Mouse (Mus musculus) embryo, embryonic 10.5 days (tissue): ENCODE measurements around the gene Comt.

ENCODE experiments used
- DNase-seq: peaks from one replicate; pipeline ENCODE4 v3.0.0-alpha.2; 2015; ENCODE audit warnings: low spot score

Gene Comt

GRCm38 (mm10) chr16:18433341-18433920 is 6.8 kb upstream of the Comt start:
- no peak for DNase-seq

- DNase-seq, result no peak
These were observed 4.1 kb upstream of the Comt start for GRCm38 (mm10) chr16:18430641-18431212.

GRCm38 (mm10) chr16:18429641-18430040 is 3.0 kb upstream of the Comt start:
- no peak for DNase-seq

GRCm38 (mm10) chr16:18428516-18429042 is 1.9 kb upstream of the Comt start:
- DNase-seq, result no peak

GRCm38 (mm10) chr16:18428011-18428515 is 1.4 kb upstream of the Comt start:
- DNase-seq, result no peak

- peak; percentile 75 for DNase-seq
These were observed 349 bp downstream of the Comt start, which contains the start of gene Txnrd2 for GRCm38 (mm10) chr16:18426215-18426791. Txnrd2 (plus strand) TSS chr16:18426384.

- peak; percentile 42 for DNase-seq
These were observed 1.0 kb downstream of the Comt start for GRCm38 (mm10) chr16:18425475-18426214.

- peak; percentile 26 for DNase-seq
These were observed 2.1 kb downstream of the Comt start for GRCm38 (mm10) chr16:18424364-18425045.

GRCm38 (mm10) chr16:18423915-18424265 is 2.8 kb downstream of the Comt start:
- no peak for DNase-seq

GRCm38 (mm10) chr16:18423203-18423914 is 3.3 kb downstream of the Comt start:
- no peak for DNase-seq

- DNase-seq, result no peak
These were observed 6.1 kb downstream of the Comt start for GRCm38 (mm10) chr16:18420571-18420970.

GRCm38 (mm10) chr16:18419603-18420026 is 7.0 kb downstream of the Comt start:
- no peak for DNase-seq

- no peak for DNase-seq
These were observed 7.7 kb downstream of the Comt start for GRCm38 (mm10) chr16:18418756-18419602.

GRCm38 (mm10) chr16:18417491-18417890 is 9.2 kb downstream of the Comt start:
- no peak for DNase-seq

- DNase-seq, result no peak
These were observed 9.8 kb downstream of the Comt start for GRCm38 (mm10) chr16:18416837-18417236.

- no peak for DNase-seq
These were observed 10.4 kb downstream of the Comt start for GRCm38 (mm10) chr16:18416094-18416761.

GRCm38 (mm10) chr16:18413032-18413816 is 13.4 kb downstream of the Comt start:
- no peak for DNase-seq

- DNase-seq, result no peak
These were observed 14.7 kb downstream of the Comt start for GRCm38 (mm10) chr16:18411802-18412476.
